Comparison of ENCODE assay signal across 26 mouse cellular contexts in genomic region chr4:109421608-109422007, GRCm38 (mm10). TPM values are rescaled to one million over a fixed set of nuclear protein-coding genes. Genes with fewer than 3 reads are reported as not detected.
DNase-seq lines count a peak whose midpoint lies in the region; ATAC-seq and TF ChIP-seq lines count a peak whose summit lies in the region.
"Had no signal": no experiment of that assay in that cellular context is flagged by ENCODE, and none has a peak within 500 bp of the region (broad histone marks: within the 10 kb centered on the region; RNA-seq: fewer than 3 reads in every experiment).

No protein-coding gene starts in this region.

- no peak for DNase-seq in heart, embryonic 10.5 days (ENCODE audit: low spot score)
- peak; percentile 26 for DNase-seq in lung, postnatal 0 days (ENCODE audit: low spot score)
- no peak for DNase-seq in lung, postnatal 10 days
- peak; percentile 71 for DNase-seq in stomach, postnatal 0 days (ENCODE audit: low spot score)
- DNase-seq: adrenal gland, adult 8-10 months; adrenal gland, postnatal 25 days; B cell, adult 2 months; cerebellum, adult 11-12 months; cerebellum, adult 8-10 months; cerebellum, postnatal 10 days; gastrocnemius, postnatal 10 days; gastrocnemius, postnatal 36 days; heart, adult 2 months; kidney, adult 11 months had no signal

- no peak overlapping the region for H3K9ac ChIP-seq in heart, embryonic 11.5 days (ENCODE audit: low read depth, low read length)
- H3K9ac ChIP-seq in intestine, postnatal 0 days (ENCODE audit: low read depth, low read length): no peak overlapping the region
- H3K9ac ChIP-seq in intestine, embryonic 16.5 days (ENCODE audit: low read depth, low read length): no peak overlapping the region
- H3K9ac ChIP-seq in lung, postnatal 0 days (replicated peaks; ENCODE audit: low read depth): no peak overlapping the region
- no peak overlapping the region for H3K9ac ChIP-seq in stomach, postnatal 0 days (ENCODE audit: low read length)
- H3K9ac ChIP-seq: embryonic facial prominence, embryonic 13.5 days; forebrain, embryonic 12.5 days; forebrain, embryonic 15.5 days; hindbrain, embryonic 12.5 days had no signal

- no peak for TF ChIP-seq CTCF in intestine, postnatal 0 days (IDR thresholded peaks at IDR 0.05; ENCODE audit: low read depth)
- TF ChIP-seq CTCF in lung, postnatal 0 days (IDR thresholded peaks at IDR 0.05): no peak
- TF ChIP-seq CTCF in stomach, postnatal 0 days (IDR thresholded peaks at IDR 0.05; ENCODE audit: low read depth): no peak

- 0 out of 2 replicates have a peak, but pooled peaks have one; percentile 6 for ATAC-seq in heart, embryonic 11.5 days (replicated peaks; ENCODE audit: insufficient number of reproducible peaks, low FRiP score, low TSS enrichment)
- ATAC-seq in intestine, postnatal 0 days: peak; percentile 18; the same call in 1 of the 2 replicates
- ATAC-seq in intestine, embryonic 16.5 days: no peak; the same call in 1 of the 2 replicates
- ATAC-seq in lung, postnatal 0 days: peak; percentile 43; the same call in 1 of the 2 replicates
- ATAC-seq in stomach, postnatal 0 days (ENCODE audit: low FRiP score, low TSS enrichment): peak; percentile 96
- no peak for ATAC-seq in frontal cortex, adult (ENCODE audit: low TSS enrichment)
- ATAC-seq: activated CD4-positive, CD25-positive, alpha-beta regulatory T cell, adult 4 months; forebrain, embryonic 15.5 days; hindbrain, embryonic 16.5 days; inflammation-experienced regulatory T-cells, adult 6 months had no signal

- no peaks in the 10 kb centered on the region for H3K9me3 ChIP-seq in heart, embryonic 11.5 days (replicated peaks; ENCODE audit: control insufficient read depth, low read length)
- H3K9me3 ChIP-seq in heart, embryonic 10.5 days: no peaks in the 10 kb centered on the region
- H3K9me3 ChIP-seq in intestine, postnatal 0 days (ENCODE audit: control insufficient read depth): no peaks in the 10 kb centered on the region
- H3K9me3 ChIP-seq in intestine, embryonic 16.5 days (ENCODE audit: control insufficient read depth, low read length): no peaks in the 10 kb centered on the region
- no peaks in the 10 kb centered on the region for H3K9me3 ChIP-seq in lung, postnatal 0 days (ENCODE audit: low read length)
- no peaks in the 10 kb centered on the region for H3K9me3 ChIP-seq in stomach, postnatal 0 days (ENCODE audit: control insufficient read depth, low read length)
- H3K9me3 ChIP-seq: embryonic facial prominence, embryonic 13.5 days; forebrain, embryonic 12.5 days; forebrain, embryonic 15.5 days; hindbrain, embryonic 12.5 days had no signal

- H3K27me3 ChIP-seq in heart, embryonic 11.5 days (ENCODE audit: control insufficient read depth, insufficient read depth, low read length): no peaks in the 10 kb centered on the region
- no peaks in the 10 kb centered on the region for H3K27me3 ChIP-seq in heart, embryonic 10.5 days (ENCODE audit: insufficient read depth, poor library complexity, severe bottlenecking)
- H3K27me3 ChIP-seq in intestine, postnatal 0 days (replicated peaks; ENCODE audit: control insufficient read depth, insufficient read depth, low read length): no peaks in the 10 kb centered on the region
- no peaks in the 10 kb centered on the region for H3K27me3 ChIP-seq in intestine, embryonic 16.5 days (replicated peaks; ENCODE audit: control insufficient read depth, insufficient read depth, low read length)
- H3K27me3 ChIP-seq in lung, postnatal 0 days (replicated peaks; ENCODE audit: insufficient read depth, low read length): no peaks in the 10 kb centered on the region; the same call in 1 of the 2 replicates
- no peaks in the 10 kb centered on the region for H3K27me3 ChIP-seq in stomach, postnatal 0 days (ENCODE audit: control insufficient read depth, insufficient read depth, low read length)
- H3K27me3 ChIP-seq: embryonic facial prominence, embryonic 13.5 days; forebrain, embryonic 12.5 days; forebrain, embryonic 15.5 days; hindbrain, embryonic 12.5 days had no signal

- no peak overlapping the region for H3K4me3 ChIP-seq in heart, embryonic 11.5 days (ENCODE audit: low read depth, low read length)
- no peak overlapping the region for H3K4me3 ChIP-seq in heart, embryonic 10.5 days
- no peak overlapping the region for H3K4me3 ChIP-seq in intestine, postnatal 0 days (ENCODE audit: low read depth, low read length)
- no peak overlapping the region for H3K4me3 ChIP-seq in intestine, embryonic 16.5 days (ENCODE audit: low read length)
- H3K4me3 ChIP-seq in lung, postnatal 0 days (ENCODE audit: low read depth, low read length): no peak overlapping the region
- H3K4me3 ChIP-seq in stomach, postnatal 0 days (ENCODE audit: low read depth, low read length): no peak overlapping the region
- H3K4me3 ChIP-seq: embryonic facial prominence, embryonic 13.5 days; erythroblast, embryonic 14.5 days; forebrain, embryonic 12.5 days; forebrain, embryonic 15.5 days; heart, adult 2 months; hindbrain, embryonic 12.5 days had no signal

- 73% methylated on average over 7 of the region's 7 CpGs for WGBS in heart, embryonic 11.5 days (ENCODE audit: insufficient replicate concordance)
- WGBS in heart, embryonic 10.5 days: 72% methylated on average over 7 of the region's 7 CpGs
- 77% methylated on average over 7 of the region's 7 CpGs for WGBS in intestine, postnatal 0 days
- 81% methylated on average over 7 of the region's 7 CpGs for WGBS in intestine, embryonic 16.5 days
- WGBS in lung, postnatal 0 days: 56% methylated on average over 7 of the region's 7 CpGs
- 50% methylated on average over 7 of the region's 7 CpGs for WGBS in stomach, postnatal 0 days

- TF ChIP-seq EP300 in lung, postnatal 0 days (IDR thresholded peaks at IDR 0.05): no peak
- no peak for TF ChIP-seq EP300 in stomach, postnatal 0 days (optimal IDR thresholded peaks at IDR 0.05)

- no peaks in the 10 kb centered on the region for H3K36me3 ChIP-seq in heart, embryonic 11.5 days (ENCODE audit: control insufficient read depth, insufficient read depth, low read length)
- no peaks in the 10 kb centered on the region for H3K36me3 ChIP-seq in heart, embryonic 10.5 days
- no peaks in the 10 kb centered on the region for H3K36me3 ChIP-seq in intestine, postnatal 0 days (ENCODE audit: control insufficient read depth, insufficient read depth)
- H3K36me3 ChIP-seq in intestine, embryonic 16.5 days (ENCODE audit: control insufficient read depth, insufficient read depth, low read length): no peaks in the 10 kb centered on the region
- no peaks in the 10 kb centered on the region for H3K36me3 ChIP-seq in lung, postnatal 0 days (ENCODE audit: insufficient read depth, low read length)
- H3K36me3 ChIP-seq in stomach, postnatal 0 days (ENCODE audit: control insufficient read depth, insufficient read depth, low read length): no peaks in the 10 kb centered on the region
- H3K36me3 ChIP-seq: embryonic facial prominence, embryonic 13.5 days; forebrain, embryonic 12.5 days; forebrain, embryonic 15.5 days; hindbrain, embryonic 12.5 days had no signal

- H3K4me1 ChIP-seq in heart, embryonic 11.5 days (ENCODE audit: control insufficient read depth, insufficient read depth, low read length): 0 out of 2 replicates have a peak, but pooled peaks cover 4% of the 10 kb centered on the region
- H3K4me1 ChIP-seq in heart, embryonic 10.5 days: peaks cover 9% of the 10 kb centered on the region; the same call in 1 of the 2 replicates
- no peaks in the 10 kb centered on the region for H3K4me1 ChIP-seq in intestine, postnatal 0 days (replicated peaks; ENCODE audit: control insufficient read depth, insufficient read depth, low read length)
- H3K4me1 ChIP-seq in intestine, embryonic 16.5 days (ENCODE audit: control insufficient read depth, insufficient read depth, low read length): no peaks in the 10 kb centered on the region
- H3K4me1 ChIP-seq in lung, postnatal 0 days (ENCODE audit: insufficient read depth, low read depth, low read length): no peaks in the 10 kb centered on the region
- no peaks in the 10 kb centered on the region for H3K4me1 ChIP-seq in stomach, postnatal 0 days (replicated peaks; ENCODE audit: control insufficient read depth, insufficient read depth)
- H3K4me1 ChIP-seq: embryonic facial prominence, embryonic 13.5 days; forebrain, embryonic 12.5 days; forebrain, embryonic 15.5 days had no signal

- H3K4me2 ChIP-seq in heart, embryonic 11.5 days: no peak overlapping the region
- H3K4me2 ChIP-seq in intestine, postnatal 0 days (replicated peaks; ENCODE audit: low read depth): no peak overlapping the region
- H3K4me2 ChIP-seq in intestine, embryonic 16.5 days (ENCODE audit: low read depth, low read length): no peak overlapping the region
- H3K4me2 ChIP-seq in lung, postnatal 0 days (replicated peaks; ENCODE audit: low read depth, low read length): no peak overlapping the region
- H3K4me2 ChIP-seq in stomach, postnatal 0 days (replicated peaks; ENCODE audit: low read depth): no peak overlapping the region
- H3K4me2 ChIP-seq: embryonic facial prominence, embryonic 13.5 days; forebrain, embryonic 12.5 days; forebrain, embryonic 15.5 days; hindbrain, embryonic 12.5 days had no signal

- H3K27ac ChIP-seq in heart, embryonic 11.5 days (ENCODE audit: low read depth, low read length): no peak overlapping the region
- no peak overlapping the region for H3K27ac ChIP-seq in heart, embryonic 10.5 days
- H3K27ac ChIP-seq in intestine, postnatal 0 days (ENCODE audit: low read depth, low read length): no peak overlapping the region
- no peak overlapping the region for H3K27ac ChIP-seq in intestine, embryonic 16.5 days (ENCODE audit: low read length)
- no peak overlapping the region for H3K27ac ChIP-seq in lung, postnatal 0 days (ENCODE audit: low read length)
- H3K27ac ChIP-seq in stomach, postnatal 0 days (replicated peaks): peak overlapping the region; percentile 73; the same call in 1 of the 2 replicates
- H3K27ac ChIP-seq: embryonic facial prominence, embryonic 13.5 days; forebrain, embryonic 12.5 days; forebrain, embryonic 15.5 days; heart, adult 2 months; hindbrain, embryonic 12.5 days had no signal

RNA-seq across cellular contexts. Expression of gene Ttc39a, which starts 15.2 kb away (rescaled TPM):
- 10.8 and 11.4 TPM in 2 replicates for polyA plus RNA-seq in heart, embryonic 11.5 days (2014; fragmentation: Nextera tagmentation; extraction: Ambion mirVana)
- 9.4 and 10.7 TPM in 2 replicates for polyA plus RNA-seq in heart, embryonic 10.5 days (2016; fragmentation: Nextera tagmentation; extraction: Ambion mirVana)
- polyA plus RNA-seq in intestine, postnatal 0 days (2015; fragmentation: Nextera tagmentation; extraction: Ambion mirVana): 6.3 and 7.5 TPM in 2 replicates
- polyA plus RNA-seq in intestine, embryonic 16.5 days (2015; fragmentation: Nextera tagmentation; extraction: Ambion mirVana): 18.7 and 19.8 TPM in 2 replicates
- 9.3 and 10.2 TPM in 2 replicates for polyA plus RNA-seq in lung, postnatal 0 days (2015; fragmentation: Nextera tagmentation; extraction: Ambion mirVana)
- 29.7 and 30.2 TPM in 2 replicates for polyA plus RNA-seq in stomach, postnatal 0 days (2015; fragmentation: Nextera tagmentation; extraction: Ambion mirVana)
- polyA plus RNA-seq: activated CD4-positive, CD25-positive, alpha-beta regulatory T cell, adult 4 months had no signal

Comparison
In these comparisons a context has a peak if more than half of its experiments do, and no peak if none do; other contexts are left out.
1. ATAC-seq: peak in heart, embryonic 11.5 days (single experiment), intestine, postnatal 0 days (single experiment), lung, postnatal 0 days (single experiment) and stomach, postnatal 0 days (single experiment); none in intestine, embryonic 16.5 days (single experiment) and frontal cortex, adult (single experiment).
2. DNase-seq: peak in lung, postnatal 0 days (single experiment) and stomach, postnatal 0 days (single experiment); none in heart, embryonic 10.5 days (single experiment) and lung, postnatal 10 days (single experiment).